Mouse (Mus musculus) intestine, embryonic 16.5 days (tissue): Measurements from ENCODE around the gene Enpp1. TPM values are rescaled to one million over a fixed set of nuclear protein-coding genes. Genes with fewer than 3 reads are reported as not detected.

Experiments
- ATAC-seq: fragments of 200-750 bp; cut with Nextera tagmentation; 2 replicates; pipeline ENCODE4 v1.8.0; 2017; ENCODE audit warnings: moderate TSS enrichment, moderate library complexity
- H3K27ac ChIP-seq: fragments of 300-500 bp; sonication (generic); 2 replicates; pipeline ENCODE4 v1.5.1; 2014; ENCODE audit warnings: mild to moderate bottlenecking, low read length
- H3K27me3 ChIP-seq: fragments of 300-500 bp; sonication (generic); replicated peaks from 2 replicates; pipeline ENCODE4 v1.6.1; 2014; ENCODE audit warnings: low read length, control low read depth, mixed read lengths; ENCODE audit not compliant: control insufficient read depth, insufficient read depth
- H3K36me3 ChIP-seq: fragments of 300-500 bp; sonication (generic); 2 replicates; pipeline ENCODE4 v1.6.1; 2014; ENCODE audit warnings: low read length, control low read depth; ENCODE audit not compliant: control insufficient read depth, insufficient read depth
- H3K4me1 ChIP-seq: fragments of 300-500 bp; sonication (generic); 2 replicates; pipeline ENCODE4 v1.6.1; 2014; ENCODE audit warnings: low read length, control low read depth, mixed read lengths; ENCODE audit not compliant: control insufficient read depth, insufficient read depth
- H3K4me2 ChIP-seq: fragments of 300-500 bp; sonication (generic); 2 replicates; pipeline ENCODE4 v1.6.1; 2014; ENCODE audit warnings: low read depth, low read length, control low read depth
- H3K4me3 ChIP-seq: fragments of 300-500 bp; sonication (generic); 2 replicates; pipeline ENCODE4 v1.5.1; 2014; ENCODE audit warnings: mild to moderate bottlenecking, low read length
- H3K9ac ChIP-seq: fragments of 300-500 bp; sonication (generic); 2 replicates; pipeline ENCODE4 v1.6.1; 2014; ENCODE audit warnings: low read depth, low read length
- H3K9me3 ChIP-seq: fragments of 300-500 bp; sonication (generic); 2 replicates; pipeline ENCODE4 v1.6.1; 2016; ENCODE audit warnings: low read length, control low read depth; ENCODE audit not compliant: control insufficient read depth
- WGBS: fragments of 180-500 bp; shearing (Covaris S2); extraction: QIAGEN DNeasy Blood & Tissue Kit; methylation state at CpG from one replicate; pipeline ENCODE4 v1.1.7; 2014; 5-methylcytosine and 5-hydroxymethylcytosine counted together
- polyA plus RNA-seq: library from polyadenylated mRNA; unstranded; fragments of >200 nt; fragmentation: Nextera tagmentation; extraction: Ambion mirVana; gene quantifications from 2 replicates; pipeline ENCODE4 v1.2.1, GENCODE M21; 2015

Gene Enpp1
- polyA plus RNA-seq, 1 experiment from 2014 or later: 10.1 TPM

GRCm38 (mm10) chr10:24596869-24597339 lies 115.1 kb downstream of the Enpp1 start:
- no peak for ATAC-seq
- peak overlapping the region; percentile 86 for H3K9ac ChIP-seq
- H3K27me3 ChIP-seq: no peaks in the 10 kb centered on the region
- H3K4me2 ChIP-seq: peak overlapping the region; percentile 77
- 51% methylated on average over 7 of the region's 7 CpGs for WGBS
- H3K9me3 ChIP-seq: no peaks in the 10 kb centered on the region
- H3K4me3 ChIP-seq: peak overlapping the region; percentile 77
- no peaks in the 10 kb centered on the region for H3K36me3 ChIP-seq
- H3K27ac ChIP-seq: peak overlapping the region; percentile 95
- peaks cover 16% of the 10 kb centered on the region for H3K4me1 ChIP-seq

GRCm38 (mm10) chr10:24596003-24596868 lies 115.7 kb downstream of the Enpp1 start:
- Histone ChIP-seq H3K4me3 (peak overlapping the region; percentile 77), H3K9me3 (no peaks in the 10 kb centered on the region), H3K9ac (peak overlapping the region; percentile 86), H3K27ac (peak overlapping the region; percentile 95), H3K27me3 (no peaks in the 10 kb centered on the region), H3K36me3 (no peaks in the 10 kb centered on the region), H3K4me1 (peaks cover 19% of the 10 kb centered on the region), H3K4me2 (peak overlapping the region; percentile 77)
- WGBS: 23% methylated on average over 31 of the region's 31 CpGs
- ATAC-seq: peak; percentile 29

GRCm38 (mm10) chr10:24595250-24596002 lies 116.5 kb downstream of the Enpp1 start, which contains the start of gene Ccn2:
TSS of gene Ccn2 (plus strand) at chr10:24595442.
- Histone ChIP-seq H3K4me2 (peak within 1 kb of the TSS; percentile 77), H3K9ac (peak within 1 kb of the TSS; percentile 86), H3K4me1 (peaks cover 19% of the 10 kb centered on the region), H3K27ac (peak within 1 kb of the TSS; percentile 95), H3K4me3 (peak within 1 kb of the TSS; percentile 77), H3K27me3 (no peaks in the 10 kb centered on the region), H3K36me3 (no peaks in the 10 kb centered on the region), H3K9me3 (no peaks in the 10 kb centered on the region)
- WGBS: under 1% methylated on average over 49 of the region's 53 CpGs
- ATAC-seq: peak; percentile 83

GRCm38 (mm10) chr10:24593556-24593955 lies 118.4 kb downstream of the Enpp1 start:
- peaks cover 19% of the 10 kb centered on the region for H3K4me1 ChIP-seq
- H3K27ac ChIP-seq: no peak overlapping the region
- 71% methylated on average over 4 of the region's 4 CpGs for WGBS
- H3K27me3 ChIP-seq: no peaks in the 10 kb centered on the region
- H3K36me3 ChIP-seq: no peaks in the 10 kb centered on the region
- H3K4me2 ChIP-seq: no peak overlapping the region
- H3K9me3 ChIP-seq: no peaks in the 10 kb centered on the region
- H3K9ac ChIP-seq: no peak overlapping the region
- no peak for ATAC-seq
- no peak overlapping the region for H3K4me3 ChIP-seq

GRCm38 (mm10) chr10:24592969-24593368 lies 119.0 kb downstream of the Enpp1 start:
- H3K9me3 ChIP-seq: no peaks in the 10 kb centered on the region
- 51% methylated on average over 7 of the region's 7 CpGs for WGBS
- no peaks in the 10 kb centered on the region for H3K36me3 ChIP-seq
- no peaks in the 10 kb centered on the region for H3K27me3 ChIP-seq
- no peak overlapping the region for H3K4me3 ChIP-seq
- no peak overlapping the region for H3K27ac ChIP-seq
- H3K4me1 ChIP-seq: peaks cover 17% of the 10 kb centered on the region
- H3K4me2 ChIP-seq: no peak overlapping the region
- no peak for ATAC-seq
- H3K9ac ChIP-seq: no peak overlapping the region

- Histone ChIP-seq H3K9me3 (no peaks in the 10 kb centered on the region), H3K4me3 (no peak overlapping the region), H3K4me1 (peaks cover 14% of the 10 kb centered on the region), H3K4me2 (no peak overlapping the region), H3K9ac (no peak overlapping the region), H3K27me3 (no peaks in the 10 kb centered on the region), H3K36me3 (no peaks in the 10 kb centered on the region), H3K27ac (no peak overlapping the region)
- WGBS: 58% methylated on average over 2 of the region's 2 CpGs
- no peak for ATAC-seq
Observed at GRCm38 (mm10) chr10:24592318-24592717, 119.6 kb downstream of the Enpp1 start.

- no peak overlapping the region for H3K9ac ChIP-seq
- H3K27ac ChIP-seq: 0 out of 2 replicates have a peak overlapping the region, but pooled peaks have one; percentile 9
- peaks cover 14% of the 10 kb centered on the region for H3K4me1 ChIP-seq
- no peaks in the 10 kb centered on the region for H3K9me3 ChIP-seq
- ATAC-seq: no peak
- 70% methylated on average over 5 of the region's 5 CpGs for WGBS
- no peak overlapping the region for H3K4me3 ChIP-seq
- no peaks in the 10 kb centered on the region for H3K36me3 ChIP-seq
- H3K27me3 ChIP-seq: no peaks in the 10 kb centered on the region
- H3K4me2 ChIP-seq: no peak overlapping the region
Observed at GRCm38 (mm10) chr10:24591741-24592140, 120.2 kb downstream of the Enpp1 start.

- no peak for ATAC-seq
- WGBS: 31% methylated on average over 4 of the region's 4 CpGs
- Histone ChIP-seq H3K27ac (no peak overlapping the region), H3K4me1 (peaks cover 14% of the 10 kb centered on the region), H3K4me3 (no peak overlapping the region), H3K4me2 (no peak overlapping the region), H3K9ac (no peak overlapping the region), H3K9me3 (no peaks in the 10 kb centered on the region), H3K36me3 (no peaks in the 10 kb centered on the region), H3K27me3 (no peaks in the 10 kb centered on the region)
Observed at GRCm38 (mm10) chr10:24591136-24591535, 120.8 kb downstream of the Enpp1 start.

- Histone ChIP-seq H3K4me3 (no peak overlapping the region), H3K27me3 (no peaks in the 10 kb centered on the region), H3K4me2 (no peak overlapping the region), H3K4me1 (peaks cover 14% of the 10 kb centered on the region), H3K27ac (no peak overlapping the region), H3K9me3 (no peaks in the 10 kb centered on the region), H3K36me3 (no peaks in the 10 kb centered on the region), H3K9ac (no peak overlapping the region)
- WGBS: 80% methylated on average over 4 of the region's 4 CpGs
- no peak for ATAC-seq
Observed at GRCm38 (mm10) chr10:24590546-24590945, 121.4 kb downstream of the Enpp1 start.
